Mouse (Mus musculus) midbrain, embryonic 14.5 days (tissue): ENCODE results near the gene Wnt1. TPM values are rescaled to one million over a fixed set of nuclear protein-coding genes. Genes with fewer than 3 reads are reported as not detected.

Experiments
- ATAC-seq: fragments of 200-750 bp; cut with Nextera tagmentation; 2 replicates; pipeline ENCODE4 v1.8.0; 2017; ENCODE audit warnings: moderate number of reproducible peaks, moderate library complexity; ENCODE audit not compliant: low FRiP score, low TSS enrichment
- DNase-seq: peaks from one replicate; pipeline ENCODE4 v3.0.0-alpha.2; 2015
- H3K27ac ChIP-seq: fragments of 300-500 bp; sonication (generic); replicated peaks from 2 replicates; pipeline ENCODE4 v1.5.1; 2014; ENCODE audit warnings: mild to moderate bottlenecking, low read depth, low read length, moderate library complexity
- H3K27me3 ChIP-seq: fragments of 300-500 bp; sonication (generic); 2 replicates; pipeline ENCODE4 v1.6.1; 2014; ENCODE audit warnings: low read length, control low read depth, mixed read lengths; ENCODE audit not compliant: control insufficient read depth, insufficient read depth
- H3K36me3 ChIP-seq: fragments of 300-500 bp; sonication (generic); 2 replicates; pipeline ENCODE4 v1.6.1; 2014; ENCODE audit warnings: low read length, control low read depth; ENCODE audit not compliant: control insufficient read depth, insufficient read depth
- H3K4me1 ChIP-seq: fragments of 300-500 bp; sonication (generic); 2 replicates; pipeline ENCODE4 v1.6.1; 2014; ENCODE audit warnings: mild to moderate bottlenecking, antibody characterized with exemption, low read length, control low read depth; ENCODE audit not compliant: control insufficient read depth, insufficient read depth
- H3K4me2 ChIP-seq: fragments of 300-500 bp; sonication (generic); 2 replicates; pipeline ENCODE4 v1.6.1; 2014; ENCODE audit warnings: mild to moderate bottlenecking, low read length, moderate library complexity
- H3K4me3 ChIP-seq: fragments of 300-500 bp; sonication (generic); replicated peaks from 2 replicates; pipeline ENCODE4 v1.5.1; 2014; ENCODE audit warnings: low read depth, low read length
- H3K9ac ChIP-seq: fragments of 300-500 bp; sonication (generic); replicated peaks from 2 replicates; pipeline ENCODE4 v1.6.1; 2014; ENCODE audit warnings: mild to moderate bottlenecking, low read length, moderate library complexity
- H3K9me3 ChIP-seq: fragments of 300-500 bp; sonication (generic); 2 replicates; pipeline ENCODE4 v1.6.1; 2016; ENCODE audit warnings: low read length, control low read depth, mixed read lengths; ENCODE audit not compliant: control insufficient read depth
- WGBS: fragments of 180-500 bp; shearing (Covaris S2); extraction: QIAGEN DNeasy Blood & Tissue Kit; methylation state at CpG from one replicate; pipeline ENCODE4 v1.1.7; 2014; 5-methylcytosine and 5-hydroxymethylcytosine counted together
- polyA plus RNA-seq: library from polyadenylated mRNA; unstranded; fragments of >200 nt; fragmentation: Nextera tagmentation; extraction: Ambion mirVana; gene quantifications from 2 replicates; pipeline ENCODE4 v1.2.1, GENCODE M21; 2014

Gene Wnt1
- polyA plus RNA-seq, 1 experiment from 2014 or later: 4.1 TPM

DNA sequence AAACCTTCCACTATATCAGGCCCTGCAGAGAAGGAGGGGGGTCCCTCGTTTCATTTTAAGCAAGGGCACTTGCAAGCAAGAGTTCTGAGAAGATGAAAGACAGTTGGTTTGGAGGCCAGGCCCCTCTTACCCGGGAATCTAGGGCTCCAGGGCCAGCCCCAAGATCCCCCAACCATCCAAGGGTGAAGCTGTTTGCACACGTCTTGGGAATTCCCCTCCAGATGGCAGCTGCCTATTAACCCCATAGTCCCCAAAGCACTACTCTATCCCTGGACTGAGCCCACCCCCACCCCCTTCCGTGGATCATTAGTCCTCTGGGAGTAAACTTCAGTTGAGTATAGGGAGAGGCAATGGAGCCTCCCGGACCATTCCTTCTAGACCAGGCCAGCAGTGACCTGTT, 14.1 kb upstream of the Wnt1 start:
- 2% methylated on average over 5 of the region's 5 CpGs for WGBS
- ATAC-seq (no peak), DNase-seq (no peak)
- Histone ChIP-seq H3K9me3 (no peaks in the 10 kb centered on the region), H3K4me3 (no peak overlapping the region), H3K27ac (no peak overlapping the region), H3K4me2 (no peak overlapping the region), H3K36me3 (no peaks in the 10 kb centered on the region), H3K9ac (no peak overlapping the region), H3K27me3 (peaks cover 98% of the 10 kb centered on the region), H3K4me1 (peaks cover 22% of the 10 kb centered on the region)

DNA sequence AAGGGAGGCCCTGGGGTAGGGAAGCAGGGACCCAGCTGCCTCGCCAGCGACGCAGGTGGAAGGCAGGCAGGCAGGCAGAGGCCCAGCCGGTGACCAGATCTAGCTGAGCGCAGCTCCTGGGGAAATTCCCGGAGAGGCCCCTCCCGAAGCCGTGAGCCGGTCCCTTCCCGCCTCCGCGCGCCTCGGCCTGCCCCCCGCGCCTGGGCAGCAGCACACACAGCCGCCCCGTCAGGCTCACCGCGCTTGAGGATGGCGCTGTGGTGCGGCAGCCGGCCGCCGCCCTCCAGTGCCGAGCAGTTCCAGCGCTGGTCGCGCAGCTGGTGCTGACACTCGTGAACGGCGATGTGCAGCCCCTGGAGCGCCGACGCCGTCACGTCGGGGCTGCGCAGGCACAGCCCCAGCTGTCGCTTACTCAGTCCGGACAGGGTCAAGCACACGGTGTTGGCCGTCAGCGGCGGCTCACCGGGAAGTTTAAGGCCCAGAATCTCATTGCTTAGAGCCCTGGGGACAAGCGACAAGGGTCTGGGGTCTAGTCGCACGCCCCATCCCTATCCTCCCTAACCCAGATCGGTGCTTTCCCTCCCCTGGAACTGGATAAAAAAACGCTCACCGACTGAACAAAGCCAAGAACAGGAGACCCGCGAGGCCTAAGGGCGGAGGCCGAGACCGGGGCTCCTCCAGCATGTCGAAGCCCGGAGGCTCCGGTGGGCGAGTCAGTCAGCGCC, 13.2 kb upstream of the Wnt1 start:
- H3K4me1 ChIP-seq: peaks cover 22% of the 10 kb centered on the region
- no peak overlapping the region for H3K27ac ChIP-seq
- peak overlapping the region; percentile 26; the same call in 1 of the 2 replicates for H3K9ac ChIP-seq
- H3K4me3 ChIP-seq: peak overlapping the region; percentile 30
- H3K36me3 ChIP-seq: no peaks in the 10 kb centered on the region
- DNase-seq (peak; percentile 73), ATAC-seq (peak; percentile 40)
- under 1% methylated on average over 62 of the region's 62 CpGs for WGBS
- peak overlapping the region; percentile 45 for H3K4me2 ChIP-seq
- no peaks in the 10 kb centered on the region for H3K9me3 ChIP-seq
- H3K27me3 ChIP-seq: peaks cover 98% of the 10 kb centered on the region

DNA sequence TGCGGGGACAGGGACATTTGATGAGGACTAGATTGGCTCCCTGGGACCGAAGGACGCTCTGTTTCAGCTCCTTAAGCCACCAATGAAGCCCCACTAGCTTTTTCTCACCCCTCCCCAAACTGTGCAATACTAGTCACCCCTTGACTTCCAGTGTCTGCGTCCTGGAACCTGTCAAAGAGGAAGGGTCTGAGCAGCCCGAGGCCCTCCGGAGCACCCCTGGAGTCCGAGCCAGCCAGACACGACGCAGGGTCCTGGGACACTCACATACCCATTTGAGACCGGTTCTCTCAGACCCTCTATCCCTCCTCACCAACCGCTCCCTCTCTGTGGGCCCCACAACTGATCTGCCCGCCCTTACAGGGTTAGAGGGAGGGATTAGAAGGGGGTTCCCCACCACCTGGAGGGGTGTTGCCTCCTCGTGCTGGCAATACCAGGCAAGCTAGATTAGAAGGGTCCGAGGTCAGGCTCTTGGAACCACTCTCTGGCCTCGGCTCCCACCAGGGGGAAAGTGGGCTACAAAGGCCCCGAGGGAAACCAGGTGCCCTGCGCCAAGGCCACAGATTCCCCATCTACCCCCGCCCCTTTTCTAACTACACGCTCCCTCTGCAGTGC, 12.5 kb upstream of the Wnt1 start:
- no peak overlapping the region for H3K9ac ChIP-seq
- ATAC-seq (no peak), DNase-seq (no peak)
- no peaks in the 10 kb centered on the region for H3K36me3 ChIP-seq
- H3K27me3 ChIP-seq: peaks cover 98% of the 10 kb centered on the region
- no peaks in the 10 kb centered on the region for H3K9me3 ChIP-seq
- no peak overlapping the region for H3K4me2 ChIP-seq
- under 1% methylated on average over 19 of the region's 19 CpGs for WGBS
- H3K4me1 ChIP-seq: peaks cover 22% of the 10 kb centered on the region
- no peak overlapping the region for H3K27ac ChIP-seq
- H3K4me3 ChIP-seq: no peak overlapping the region

DNA sequence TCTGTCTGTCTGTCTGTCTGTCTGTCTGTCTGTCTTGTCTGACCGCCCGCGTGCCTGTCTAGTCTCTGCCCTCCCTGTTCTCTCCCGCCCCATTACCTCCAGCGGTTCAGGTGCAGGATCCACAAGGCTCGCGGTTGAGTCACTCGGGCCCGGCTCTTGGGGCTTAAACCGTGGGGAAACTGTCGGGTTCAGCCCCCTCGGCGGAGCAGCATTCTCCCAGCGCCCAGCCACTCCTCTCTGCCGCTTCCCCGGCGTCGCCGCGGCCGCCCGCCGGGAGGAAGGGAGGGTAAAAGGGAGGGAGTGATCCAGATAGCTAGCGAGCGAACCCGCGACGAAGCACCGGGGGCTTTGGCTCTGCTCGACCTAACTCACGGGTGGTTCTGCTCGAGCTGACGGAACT, 11.9 kb upstream of the Wnt1 start, which contains the start of gene Wnt10b:
Gene Wnt10b, minus strand, starts transcription at position 389 of the 400 bp plus-strand sequence.
- Histone ChIP-seq H3K9ac (peak within 1 kb of the TSS; percentile 23; the same call in 1 of the 2 replicates), H3K4me1 (peaks cover 17% of the 10 kb centered on the region), H3K9me3 (no peaks in the 10 kb centered on the region), H3K27ac (no peak within 1 kb of the TSS), H3K4me3 (peak within 1 kb of the TSS; percentile 27), H3K36me3 (no peaks in the 10 kb centered on the region), H3K4me2 (peak within 1 kb of the TSS; percentile 48), H3K27me3 (peaks cover 97% of the 10 kb centered on the region)
- no peak for ATAC-seq
- WGBS: under 1% methylated on average over 33 of the region's 33 CpGs
- peak; percentile 48 for DNase-seq

DNA sequence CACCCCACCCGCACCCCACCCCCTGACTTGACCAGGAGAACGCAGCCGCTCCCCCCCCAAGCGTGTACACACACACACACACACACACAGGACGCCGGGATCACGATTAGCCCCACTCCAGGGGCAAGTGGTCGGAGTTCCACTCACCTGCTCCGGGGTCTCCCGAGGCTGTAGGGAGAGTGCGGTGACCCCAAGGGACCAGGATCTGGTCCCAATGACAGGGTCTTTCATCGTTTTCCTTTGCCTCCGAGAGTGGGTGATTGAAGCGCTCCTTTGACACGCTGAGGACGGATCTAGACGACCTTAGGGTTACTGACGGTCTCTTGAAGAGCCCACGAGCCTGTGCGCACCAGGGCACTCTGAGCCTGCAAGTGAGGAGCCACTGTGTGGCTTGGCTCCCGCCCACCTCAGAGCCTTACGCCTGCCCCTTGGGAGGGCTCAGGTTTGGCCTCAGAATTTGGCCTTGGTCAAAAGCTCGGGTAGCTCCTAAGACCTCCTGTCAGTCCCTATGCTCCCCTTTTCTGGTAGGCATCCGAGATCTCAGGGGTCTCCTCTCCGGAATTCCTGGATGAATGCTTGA, 11.4 kb upstream of the Wnt1 start:
- Histone ChIP-seq H3K9me3 (no peaks in the 10 kb centered on the region), H3K27ac (no peak overlapping the region), H3K4me2 (peak overlapping the region; percentile 48), H3K36me3 (no peaks in the 10 kb centered on the region), H3K27me3 (peaks cover 91% of the 10 kb centered on the region), H3K4me3 (peak overlapping the region; percentile 27; the same call in 1 of the 2 replicates), H3K9ac (no peak overlapping the region; the same call in 1 of the 2 replicates), H3K4me1 (peaks cover 15% of the 10 kb centered on the region)
- DNase-seq (peak; percentile 21), ATAC-seq (no peak)
- under 1% methylated on average over 24 of the region's 25 CpGs for WGBS

DNA sequence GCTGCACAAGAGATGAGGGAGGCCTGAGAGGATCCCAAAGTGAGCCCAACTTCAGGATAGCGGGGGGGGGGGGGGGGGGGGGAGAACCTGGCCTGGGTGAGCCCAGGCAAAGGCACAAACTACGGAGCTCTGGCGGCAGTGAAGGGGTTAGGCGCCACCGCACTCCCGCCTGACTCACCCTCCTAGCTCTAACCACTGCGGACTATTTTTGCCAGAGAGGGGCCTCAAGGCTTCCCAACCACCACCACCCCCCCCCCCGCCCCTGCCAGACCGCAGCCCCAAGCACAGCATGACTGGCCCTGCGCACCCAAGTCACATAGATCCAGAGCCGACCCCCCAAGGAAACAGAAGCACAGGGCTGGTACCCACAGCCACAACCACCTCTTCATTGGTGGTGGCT, 10.9 kb upstream of the Wnt1 start:
- no peak overlapping the region for H3K9ac ChIP-seq
- DNase-seq (no peak), ATAC-seq (no peak)
- no peak overlapping the region for H3K27ac ChIP-seq
- no peaks in the 10 kb centered on the region for H3K9me3 ChIP-seq
- no peaks in the 10 kb centered on the region for H3K36me3 ChIP-seq
- H3K4me1 ChIP-seq: peaks cover 15% of the 10 kb centered on the region
- 4% methylated on average over 10 of the region's 11 CpGs for WGBS
- H3K4me3 ChIP-seq: no peak overlapping the region
- no peak overlapping the region for H3K4me2 ChIP-seq
- peaks cover 86% of the 10 kb centered on the region for H3K27me3 ChIP-seq

DNA sequence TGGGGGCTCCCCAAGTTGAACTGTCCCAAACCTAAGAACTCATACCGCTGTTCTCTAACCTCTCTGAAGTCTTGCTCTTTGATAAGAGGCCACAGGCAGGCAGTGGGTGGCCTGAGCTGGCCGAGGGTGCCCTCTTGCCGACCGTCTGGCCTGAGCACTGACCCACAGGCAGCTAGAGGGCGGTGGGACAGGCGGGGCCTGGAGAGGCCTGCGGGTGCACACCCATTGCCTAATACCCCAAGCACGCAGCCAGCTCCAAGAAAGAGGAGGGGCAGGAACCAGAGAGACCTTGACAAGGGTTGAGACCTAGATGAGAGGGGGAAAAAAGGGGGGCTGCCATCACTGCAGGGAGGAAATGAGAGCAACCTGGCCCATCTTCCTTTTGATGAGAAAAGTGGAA, 9.6 kb upstream of the Wnt1 start:
- no peak for ATAC-seq
- peaks cover 74% of the 10 kb centered on the region for H3K27me3 ChIP-seq
- H3K9me3 ChIP-seq: no peaks in the 10 kb centered on the region
- no peak for DNase-seq
- H3K36me3 ChIP-seq: no peaks in the 10 kb centered on the region
- 10% methylated on average over 8 of the region's 8 CpGs for WGBS
- H3K4me1 ChIP-seq: peaks cover 15% of the 10 kb centered on the region
- H3K4me2 ChIP-seq: no peak overlapping the region
- no peak overlapping the region for H3K9ac ChIP-seq
- H3K4me3 ChIP-seq: no peak overlapping the region
- H3K27ac ChIP-seq: no peak overlapping the region

DNA sequence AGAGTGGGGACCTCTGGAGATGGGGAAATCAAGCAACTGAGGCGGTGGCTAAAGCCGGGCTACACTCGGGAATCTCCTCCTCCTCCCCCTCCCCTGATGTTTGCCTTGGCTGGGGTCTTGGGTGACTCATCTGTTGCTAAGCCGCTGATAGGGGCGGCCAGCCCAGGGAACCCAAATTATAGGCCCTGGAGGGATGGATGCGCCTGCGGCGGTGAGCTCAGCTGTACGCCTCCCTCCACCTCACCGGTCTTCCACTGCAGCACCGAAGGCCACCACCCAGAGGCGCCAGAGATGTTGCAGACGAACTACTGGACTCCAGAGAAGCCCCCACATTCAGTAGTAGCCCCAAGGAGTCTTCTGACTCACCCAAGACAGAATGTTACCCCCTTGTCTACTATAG, 9.1 kb upstream of the Wnt1 start:
- peaks cover 13% of the 10 kb centered on the region for H3K4me1 ChIP-seq
- H3K9me3 ChIP-seq: no peaks in the 10 kb centered on the region
- no peak overlapping the region for H3K9ac ChIP-seq
- H3K27ac ChIP-seq: no peak overlapping the region
- no peak overlapping the region for H3K4me2 ChIP-seq
- H3K4me3 ChIP-seq: no peak overlapping the region
- peak; percentile 33 for DNase-seq
- 3% methylated on average over 13 of the region's 13 CpGs for WGBS
- H3K27me3 ChIP-seq: peaks cover 72% of the 10 kb centered on the region
- no peak for ATAC-seq
- no peaks in the 10 kb centered on the region for H3K36me3 ChIP-seq
